Mouse (Mus musculus) stomach, embryonic 15.5 days (tissue): ENCODE results near the gene Psmg3. TPM values are rescaled to one million over a fixed set of nuclear protein-coding genes. Genes with fewer than 3 reads are reported as not detected.

Experiments used
- ATAC-seq: fragments of 200-750 bp; cut with Nextera tagmentation; 2 replicates; pipeline ENCODE4 v1.8.0; 2017; ENCODE audit warnings: low read depth, moderate number of reproducible peaks, moderate TSS enrichment; ENCODE audit not compliant: insufficient read depth, low FRiP score
- H3K27ac ChIP-seq: fragments of 300-500 bp; sonication (generic); 2 replicates; pipeline ENCODE4 v1.5.1; 2015; ENCODE audit warnings: mild to moderate bottlenecking, inconsistent platforms
- H3K27me3 ChIP-seq: fragments of 300-500 bp; sonication (generic); replicated peaks from 2 replicates; pipeline ENCODE4 v1.6.1; 2015; ENCODE audit warnings: inconsistent platforms
- H3K36me3 ChIP-seq: fragments of 300-500 bp; sonication (generic); 2 replicates; pipeline ENCODE4 v1.6.1; 2015; ENCODE audit warnings: inconsistent platforms
- H3K4me1 ChIP-seq: fragments of 300-500 bp; sonication (generic); 2 replicates; pipeline ENCODE4 v1.6.1; 2015; ENCODE audit warnings: inconsistent platforms
- H3K4me2 ChIP-seq: fragments of 300-500 bp; sonication (generic); 2 replicates; pipeline ENCODE4 v1.6.1; 2015; ENCODE audit warnings: mild to moderate bottlenecking, inconsistent platforms
- H3K4me3 ChIP-seq: fragments of 300-500 bp; sonication (generic); replicated peaks from 2 replicates; pipeline ENCODE4 v1.5.1; 2015; ENCODE audit warnings: inconsistent platforms
- H3K9ac ChIP-seq: fragments of 300-500 bp; sonication (generic); 2 replicates; pipeline ENCODE4 v1.6.1; 2015; ENCODE audit warnings: inconsistent platforms
- H3K9me3 ChIP-seq: fragments of 300-500 bp; sonication (generic); 2 replicates; pipeline ENCODE4 v1.6.1; 2016; ENCODE audit warnings: inconsistent platforms
- WGBS: fragments of 180-500 bp; shearing (Covaris S2); methylation state at CpG from one replicate; pipeline ENCODE4 v1.1.7; 2015; 5-methylcytosine and 5-hydroxymethylcytosine counted together
- polyA plus RNA-seq: library from polyadenylated mRNA; unstranded; fragments of >200 nt; fragmentation: Nextera tagmentation; extraction: Ambion mirVana; gene quantifications from 2 replicates; pipeline ENCODE4 v1.2.1, GENCODE M21; 2015

Gene Psmg3
- polyA plus RNA-seq, 1 experiment from 2014 or later = 74.9 TPM

DNA sequence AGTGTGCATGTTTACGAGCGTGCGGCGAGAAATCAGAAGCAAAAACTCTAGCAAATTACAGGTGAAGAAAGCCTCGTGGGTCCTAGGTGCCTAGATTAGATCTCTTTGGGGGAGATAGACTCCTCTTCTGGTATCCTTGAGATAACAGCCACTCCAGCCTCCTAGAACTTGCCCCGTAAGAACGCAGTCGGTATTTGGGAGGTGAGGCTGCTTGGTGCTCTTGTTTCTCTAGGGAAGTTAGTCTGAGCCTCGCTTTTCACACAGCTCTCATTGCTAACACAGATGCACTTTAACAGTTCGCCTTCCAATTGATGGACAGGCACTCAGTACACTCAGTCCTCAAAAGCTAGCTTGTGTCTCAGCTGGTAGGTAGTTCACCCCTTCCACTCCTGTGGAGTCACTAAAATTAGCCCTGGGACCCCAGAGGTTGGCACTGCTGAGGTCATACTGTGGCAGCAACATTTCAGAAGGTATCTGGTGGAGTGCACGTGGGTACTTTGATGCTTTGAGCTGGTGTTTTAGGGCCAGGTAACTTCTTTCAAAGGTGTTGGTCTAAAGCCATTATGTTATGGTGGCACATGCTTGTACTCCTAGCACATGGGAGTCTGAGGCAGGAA, 34.4 kb downstream of the Psmg3 start:
- ATAC-seq = no peak
- Histone ChIP-seq H3K9me3 (no peaks in the 10 kb centered on the region), H3K9ac (peak overlapping the region; percentile 70), H3K36me3 (no peaks in the 10 kb centered on the region), H3K27ac (peak overlapping the region; percentile 87), H3K27me3 (no peaks in the 10 kb centered on the region), H3K4me1 (peaks cover 51% of the 10 kb centered on the region), H3K4me2 (peak overlapping the region; percentile 97), H3K4me3 (peak overlapping the region; percentile 82)
- WGBS = 13% methylated on average over 11 of the region's 11 CpGs

GRCm38 (mm10) chr5:139791227-139792158, 35.2 kb downstream of the Psmg3 start, which contains the start of gene Mafk:
Mafk (plus strand) TSS chr5:139791513.
- WGBS = under 1% methylated on average over 92 of the region's 92 CpGs

DNA sequence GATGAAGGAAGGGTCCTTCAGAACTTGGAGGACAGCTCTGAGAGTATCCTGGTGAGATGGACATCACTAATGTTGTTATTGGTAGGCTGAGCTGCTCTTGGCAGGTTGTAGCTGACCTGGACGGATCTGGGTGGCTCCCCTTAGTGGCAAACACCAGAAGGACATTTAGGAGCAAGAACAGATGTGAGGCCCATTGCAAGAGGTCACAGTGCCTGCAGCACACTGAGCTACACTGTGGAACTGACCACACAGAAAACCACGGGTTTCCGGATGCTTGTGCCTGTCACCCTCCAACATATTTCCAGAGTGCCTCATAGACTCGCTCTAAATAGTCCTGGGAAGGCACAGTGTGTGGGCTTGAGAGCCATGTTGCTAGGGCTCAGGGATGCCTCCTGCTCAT, 37.2 kb downstream of the Psmg3 start:
- Histone ChIP-seq H3K4me3 (no peak overlapping the region), H3K27me3 (no peaks in the 10 kb centered on the region), H3K4me1 (peaks cover 26% of the 10 kb centered on the region), H3K27ac (no peak overlapping the region), H3K36me3 (no peaks in the 10 kb centered on the region), H3K4me2 (no peak overlapping the region), H3K9ac (no peak overlapping the region), H3K9me3 (no peaks in the 10 kb centered on the region)
- WGBS = 56% methylated on average over 4 of the region's 4 CpGs
- no peak for ATAC-seq

More at GRCm38 (mm10) chr5:139791227-139792158, 35.2 kb downstream of the Psmg3 start, which contains the start of gene Mafk:
- H3K4me3 ChIP-seq = peak within 1 kb of the TSS; percentile 82
- H3K4me2 ChIP-seq = peak within 1 kb of the TSS; percentile 97
- H3K27me3 ChIP-seq = no peaks in the 10 kb centered on the region
- no peaks in the 10 kb centered on the region for H3K9me3 ChIP-seq
- H3K4me1 ChIP-seq = peaks cover 44% of the 10 kb centered on the region
- H3K9ac ChIP-seq = peak within 1 kb of the TSS; percentile 70
- peak within 1 kb of the TSS; percentile 87 for H3K27ac ChIP-seq
- H3K36me3 ChIP-seq = no peaks in the 10 kb centered on the region
- peak; percentile 87 for ATAC-seq

DNA sequence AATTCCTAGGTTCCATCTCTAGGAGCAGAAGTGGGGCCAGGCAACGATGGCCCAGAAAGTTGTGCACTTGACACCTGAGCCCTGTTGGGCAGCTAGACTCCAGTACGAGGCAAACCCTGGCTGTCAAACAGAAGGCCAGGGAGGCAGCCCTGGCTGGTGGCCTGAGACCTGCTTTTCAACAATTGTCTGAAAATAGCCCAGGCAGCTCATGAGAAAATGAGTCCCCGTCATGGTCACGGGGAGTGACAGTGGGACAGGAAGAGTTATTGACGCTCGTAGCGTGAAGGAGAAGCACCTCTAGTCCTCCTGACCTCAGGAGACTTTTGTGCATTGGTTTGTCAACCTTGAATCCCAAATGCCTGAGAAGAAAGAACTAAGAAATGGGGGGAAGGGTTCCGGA, 45.3 kb downstream of the Psmg3 start:
- no peaks in the 10 kb centered on the region for H3K4me1 ChIP-seq
- ATAC-seq = no peak
- no peaks in the 10 kb centered on the region for H3K36me3 ChIP-seq
- H3K4me3 ChIP-seq = no peak overlapping the region
- no peaks in the 10 kb centered on the region for H3K27me3 ChIP-seq
- H3K27ac ChIP-seq = no peak overlapping the region
- H3K4me2 ChIP-seq = no peak overlapping the region
- H3K9me3 ChIP-seq = no peaks in the 10 kb centered on the region
- H3K9ac ChIP-seq = no peak overlapping the region
- 79% methylated on average over 8 of the region's 8 CpGs for WGBS

- 81% methylated on average over 5 of the region's 5 CpGs for WGBS
- H3K4me1 ChIP-seq = peaks cover 12% of the 10 kb centered on the region
- H3K27me3 ChIP-seq = no peaks in the 10 kb centered on the region
- no peak overlapping the region for H3K4me3 ChIP-seq
- H3K9ac ChIP-seq = no peak overlapping the region
- H3K9me3 ChIP-seq = no peaks in the 10 kb centered on the region
- H3K27ac ChIP-seq = no peak overlapping the region
- peaks cover 12% of the 10 kb centered on the region for H3K36me3 ChIP-seq
- no peak overlapping the region for H3K4me2 ChIP-seq
- no peak for ATAC-seq
These were observed 49.7 kb downstream of the Psmg3 start for GRCm38 (mm10) chr5:139776966-139777365.

DNA sequence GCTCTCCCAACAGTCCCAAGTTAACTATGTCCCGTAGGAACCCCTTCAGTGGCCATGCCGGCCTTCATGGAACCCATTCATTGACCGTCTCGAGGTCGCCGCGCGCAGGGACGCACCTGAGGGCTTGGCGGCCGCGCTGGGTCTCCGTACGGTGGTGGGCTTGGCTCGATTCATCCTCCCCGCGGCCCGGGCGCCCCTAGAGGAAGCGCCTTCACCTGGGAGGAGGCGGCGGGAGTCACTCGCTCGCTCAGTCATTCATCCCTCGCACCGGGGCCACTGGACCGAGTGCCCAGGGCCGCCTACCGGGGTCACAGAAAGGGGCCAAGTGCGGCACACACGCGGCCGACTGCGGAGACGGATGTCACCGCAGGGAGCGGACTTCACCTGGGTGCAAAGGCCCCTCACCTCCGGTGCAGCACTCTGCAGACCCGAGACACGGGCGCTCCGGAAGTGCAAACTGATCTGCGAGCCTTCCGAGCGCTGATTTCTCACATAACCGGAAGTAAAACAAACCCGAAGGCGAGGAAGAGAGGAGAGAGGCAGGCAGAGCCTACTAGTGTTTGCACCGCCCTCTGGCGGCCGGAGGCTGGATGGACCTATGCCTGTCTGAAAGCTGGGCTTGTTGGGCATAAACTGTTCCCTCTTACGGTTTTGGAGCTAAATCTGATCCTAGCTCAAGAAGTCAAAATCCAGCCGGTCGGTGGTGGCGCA, 51.3 kb downstream of the Psmg3 start, which contains the start of gene Ints1:
Gene Ints1, minus strand, starts transcription at position 459 of the 711 bp plus-strand sequence.
- peak within 1 kb of the TSS; percentile 86 for H3K9ac ChIP-seq
- H3K4me1 ChIP-seq = peaks cover 12% of the 10 kb centered on the region
- no peak within 1 kb of the TSS for H3K27ac ChIP-seq
- H3K36me3 ChIP-seq = peaks cover 28% of the 10 kb centered on the region
- peak within 1 kb of the TSS; percentile 84 for H3K4me2 ChIP-seq
- H3K4me3 ChIP-seq = peak within 1 kb of the TSS; percentile 89
- WGBS = under 1% methylated on average over 55 of the region's 55 CpGs
- ATAC-seq = peak; percentile 88
- H3K27me3 ChIP-seq = no peaks in the 10 kb centered on the region
- H3K9me3 ChIP-seq = no peaks in the 10 kb centered on the region

Other genes with a start within 250 kb of the Psmg3 start
- gene Micall2, start 90.5 kb downstream of the Psmg3 start, polyA plus RNA-seq = 6.4 and 7.7 TPM in 2 replicates
- 19.2 and 21.3 TPM in 2 replicates for gene Ints1, start 51.2 kb downstream of the Psmg3 start, polyA plus RNA-seq
- 16.1 and 18.3 TPM in 2 replicates for gene Mafk, start 35.4 kb downstream of the Psmg3 start, polyA plus RNA-seq
- gene Tmem184a, start 7.0 kb downstream of the Psmg3 start, polyA plus RNA-seq = 27.8 and 32.3 TPM in 2 replicates
- gene Gm26938, start 478 bp downstream of the Psmg3 start, polyA plus RNA-seq = not detected in 2 replicates
- 0.24 and 0.79 TPM in 2 replicates for gene Elfn1, start 81.1 kb upstream of the Psmg3 start, polyA plus RNA-seq